Comparison of ENCODE assay signal across 29 mouse cellular contexts in genomic region chr13:94169325-94169916, GRCm38 (mm10).
DNase-seq lines count a peak whose midpoint lies in the region; ATAC-seq lines count a peak whose summit lies in the region.
"Had no signal": no experiment of that assay in that cellular context is flagged by ENCODE, and none has a peak within 500 bp of the region (broad histone marks: within the 10 kb centered on the region; RNA-seq: fewer than 3 reads in every experiment).

No protein-coding gene starts in this region.

- no peak for DNase-seq in frontal cortex, postnatal 36 days (ENCODE audit: low spot score in 2 of 2)
- peak; percentile 79 for DNase-seq in midbrain, embryonic 11.5 days (ENCODE audit: low spot score, missing footprints)
- peak; percentile 47 for DNase-seq in brain, adult 2 months (ENCODE audit: low read depth, low spot score)
- no peak for DNase-seq in left cerebral cortex, postnatal 4 days
- DNase-seq in spleen, postnatal 14 days (ENCODE audit: low spot score in 2 of 2): no peak
- DNase-seq: B cell, adult 2 months; cerebellum, adult 18-20 months; cerebellum, postnatal 25 days; embryo, embryonic 11 days; gastrocnemius, postnatal 10 days; heart, adult 18-20 months; kidney, adult 18-20 months; layer of hippocampus, postnatal 36 days; liver, postnatal 0 days; right cerebral cortex, postnatal 25 days; spleen, adult 18-20 months; thymus, postnatal 36 days had no signal

- no peaks in the 10 kb centered on the region for H3K36me3 ChIP-seq in midbrain, embryonic 11.5 days (ENCODE audit: control insufficient read depth, insufficient read depth, low read length)
- H3K36me3 ChIP-seq in midbrain, embryonic 15.5 days (replicated peaks): no peaks in the 10 kb centered on the region
- H3K36me3 ChIP-seq: heart, embryonic 13.5 days; limb, embryonic 12.5 days; midbrain, embryonic 13.5 days; neural tube, embryonic 12.5 days had no signal

- H3K4me1 ChIP-seq in midbrain, embryonic 11.5 days (ENCODE audit: control insufficient read depth, insufficient read depth, low read length): peaks cover 4% of the 10 kb centered on the region; the same call in 1 of the 2 replicates
- peaks cover 11% of the 10 kb centered on the region for H3K4me1 ChIP-seq in midbrain, embryonic 15.5 days

- H3K27me3 ChIP-seq in midbrain, embryonic 11.5 days (ENCODE audit: control insufficient read depth, insufficient read depth, low read length): peaks cover 4% of the 10 kb centered on the region
- H3K27me3 ChIP-seq in midbrain, embryonic 15.5 days (replicated peaks): peaks cover 12% of the 10 kb centered on the region; the same call in 1 of the 2 replicates
- H3K27me3 ChIP-seq: heart, embryonic 13.5 days had no signal

- no peak overlapping the region for H3K27ac ChIP-seq in midbrain, embryonic 11.5 days (ENCODE audit: low read depth, low read length)
- no peak overlapping the region for H3K27ac ChIP-seq in midbrain, embryonic 15.5 days
- H3K27ac ChIP-seq: heart, embryonic 13.5 days; hindbrain, embryonic 14.5 days; kidney, postnatal 0 days; limb, embryonic 12.5 days; midbrain, embryonic 13.5 days; neural tube, embryonic 12.5 days had no signal

- WGBS in midbrain, embryonic 11.5 days: 56% methylated on average over 6 of the region's 6 CpGs
- WGBS in midbrain, embryonic 15.5 days: 51% methylated on average over 6 of the region's 6 CpGs

- no peak overlapping the region for H3K9ac ChIP-seq in midbrain, embryonic 11.5 days (ENCODE audit: low read length)
- no peak overlapping the region for H3K9ac ChIP-seq in midbrain, embryonic 15.5 days
- H3K9ac ChIP-seq: heart, embryonic 13.5 days; hindbrain, embryonic 14.5 days; limb, embryonic 12.5 days; liver, postnatal 0 days; midbrain, embryonic 13.5 days; neural tube, embryonic 12.5 days had no signal

- peak; percentile 7; the same call in 1 of the 2 replicates for ATAC-seq in frontal cortex, adult (ENCODE audit: low TSS enrichment)
- ATAC-seq in midbrain, embryonic 11.5 days (ENCODE audit: low FRiP score): no peak
- no peak for ATAC-seq in midbrain, embryonic 15.5 days (replicated peaks)
- ATAC-seq: forebrain, embryonic 14.5 days; inflammation-experienced regulatory T-cells, adult 6 months; liver, postnatal 0 days; lung, postnatal 0 days; midbrain, embryonic 13.5 days had no signal

- intact Hi-C loops in left cerebral cortex, postnatal 4 days (cut with DNase I): no loop called here

- H3K4me2 ChIP-seq in midbrain, embryonic 11.5 days: no peak overlapping the region
- H3K4me2 ChIP-seq in midbrain, embryonic 15.5 days: no peak overlapping the region
- H3K4me2 ChIP-seq: heart, embryonic 13.5 days; hindbrain, embryonic 14.5 days; limb, embryonic 12.5 days; liver, embryonic 11.5 days; midbrain, embryonic 13.5 days; neural tube, embryonic 12.5 days had no signal

- H3K4me3 ChIP-seq in midbrain, embryonic 11.5 days (ENCODE audit: low read depth, low read length): no peak overlapping the region
- no peak overlapping the region for H3K4me3 ChIP-seq in midbrain, embryonic 15.5 days
- H3K4me3 ChIP-seq: heart, embryonic 13.5 days; limb, embryonic 12.5 days; midbrain, embryonic 13.5 days; neural tube, embryonic 12.5 days had no signal

- H3K9me3 ChIP-seq in midbrain, embryonic 11.5 days (ENCODE audit: control insufficient read depth, low read length): no peaks in the 10 kb centered on the region
- H3K9me3 ChIP-seq in midbrain, embryonic 15.5 days: no peaks in the 10 kb centered on the region
- H3K9me3 ChIP-seq: heart, embryonic 13.5 days; limb, embryonic 12.5 days; midbrain, embryonic 13.5 days; neural tube, embryonic 12.5 days had no signal

Comparison
In these comparisons a context has a peak if more than half of its experiments do, and no peak if none do; other contexts are left out.
1. DNase-seq: peak in midbrain, embryonic 11.5 days (single experiment) and brain, adult 2 months (single experiment); none in frontal cortex, postnatal 36 days (0 of 2), left cerebral cortex, postnatal 4 days (single experiment) and spleen, postnatal 14 days (0 of 2).